Mouse (Mus musculus): ENCODE data around the gene C130074G19Rik. TPM values are rescaled to one million over a fixed set of nuclear protein-coding genes. Genes with fewer than 3 reads are reported as not detected.
A peak's percentile ranks its signal among the peaks of the same experiment; 100 is the strongest.

C130074G19Rik gene
- total and polyA plus RNA-seq, 2 experiments from 2014 or later, result 0.85 to 6.6 TPM

DNA sequence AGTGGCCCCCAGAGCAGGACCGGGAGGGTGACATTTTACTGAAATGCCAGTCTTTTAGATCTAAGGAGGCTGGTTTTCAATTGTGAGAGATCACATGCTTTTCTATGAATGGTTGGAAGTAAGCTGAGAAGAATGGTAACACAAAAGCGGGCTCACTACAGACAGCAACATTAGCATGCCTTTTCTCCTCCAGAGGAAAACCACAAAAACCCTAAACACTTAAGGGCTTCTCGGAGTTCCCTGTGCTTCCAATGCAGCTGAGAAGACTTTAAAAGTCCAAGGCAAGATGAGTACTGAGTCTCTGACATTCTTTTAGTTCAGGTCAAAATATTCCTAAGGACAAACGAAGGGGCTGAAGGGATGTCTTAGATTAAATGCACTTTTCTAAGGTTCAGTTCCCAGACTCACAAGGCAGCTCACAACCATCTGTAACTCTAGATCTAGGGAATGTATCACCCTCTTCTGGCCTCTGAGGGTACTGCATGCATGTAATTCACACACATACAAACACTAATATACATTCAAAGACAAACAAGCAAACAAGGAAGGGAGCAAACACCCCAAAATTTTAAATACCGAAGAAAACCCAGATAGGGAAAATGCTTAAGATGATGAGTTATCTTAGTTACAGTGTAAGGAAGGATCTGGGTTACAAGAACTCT is 35.3 kb upstream of the C130074G19Rik start:
- TF ChIP-seq CTCF (IDR thresholded peaks at IDR 0.05), result peak; percentile 74
- H3K4me2 ChIP-seq (ENCODE audit: low read depth, low read length, poor library complexity, severe bottlenecking), result no peak overlapping the region
- no peaks in the 10 kb centered on the region for H3K9me3 ChIP-seq (ENCODE audit: low read length)
- 66% methylated on average over 5 of the region's 5 CpGs for WGBS
- H3K9ac ChIP-seq (replicated peaks; ENCODE audit: low read length, poor library complexity, severe bottlenecking), result no peak overlapping the region
- peaks cover 41% of the 10 kb centered on the region for H3K36me3 ChIP-seq (ENCODE audit: insufficient read depth, low read length)
- no peaks in the 10 kb centered on the region for H3K4me1 ChIP-seq (ENCODE audit: insufficient read depth, low read length)
- DNase-seq (ENCODE audit: low spot score), result peak; percentile 42
- H3K27me3 ChIP-seq (ENCODE audit: insufficient read depth, low read length), result no peaks in the 10 kb centered on the region
- ATAC-seq (ENCODE audit: low FRiP score), result no peak
- no peak overlapping the region for H3K4me3 ChIP-seq (ENCODE audit: low read depth, low read length)
- no peak overlapping the region for H3K27ac ChIP-seq (ENCODE audit: low read depth, low read length)

DNA sequence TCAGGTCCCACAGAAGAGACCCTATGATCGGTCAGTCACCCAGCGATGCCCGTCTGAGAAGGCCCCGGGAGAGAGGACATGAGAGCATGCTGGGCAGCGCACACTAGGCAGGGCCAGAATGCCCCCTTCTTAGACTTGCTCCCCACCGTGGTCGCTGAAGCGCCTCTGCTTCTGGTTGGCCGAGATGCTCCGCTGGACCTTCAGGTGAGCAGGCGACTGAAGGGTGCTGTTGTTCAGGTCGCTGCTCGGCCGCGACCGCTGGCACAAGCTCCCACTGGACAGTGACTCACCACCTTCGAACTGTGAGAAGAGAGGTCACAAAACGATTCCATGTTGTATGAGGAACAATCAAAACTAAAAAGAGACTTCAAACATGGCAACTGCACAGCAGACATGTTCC is 29.3 kb upstream of the C130074G19Rik start:
- Histone ChIP-seq H3K27me3 (ENCODE audit: insufficient read depth, low read length) (no peaks in the 10 kb centered on the region), H3K36me3 (ENCODE audit: insufficient read depth, low read length) (peaks cover 58% of the 10 kb centered on the region), H3K9me3 (ENCODE audit: low read length) (no peaks in the 10 kb centered on the region), H3K4me1 (ENCODE audit: insufficient read depth, low read length) (no peaks in the 10 kb centered on the region), H3K9ac (replicated peaks; ENCODE audit: low read length, poor library complexity, severe bottlenecking) (no peak overlapping the region), H3K4me3 (ENCODE audit: low read depth, low read length) (no peak overlapping the region), H3K4me2 (ENCODE audit: low read depth, low read length, poor library complexity, severe bottlenecking) (no peak overlapping the region), H3K27ac (ENCODE audit: low read depth, low read length) (no peak overlapping the region)
- 92% methylated on average over 18 of the region's 18 CpGs for WGBS
- TF ChIP-seq CTCF (IDR thresholded peaks at IDR 0.05), result no peak
- no peak for ATAC-seq (ENCODE audit: low FRiP score)
- no peak for DNase-seq (ENCODE audit: low spot score)

DNA sequence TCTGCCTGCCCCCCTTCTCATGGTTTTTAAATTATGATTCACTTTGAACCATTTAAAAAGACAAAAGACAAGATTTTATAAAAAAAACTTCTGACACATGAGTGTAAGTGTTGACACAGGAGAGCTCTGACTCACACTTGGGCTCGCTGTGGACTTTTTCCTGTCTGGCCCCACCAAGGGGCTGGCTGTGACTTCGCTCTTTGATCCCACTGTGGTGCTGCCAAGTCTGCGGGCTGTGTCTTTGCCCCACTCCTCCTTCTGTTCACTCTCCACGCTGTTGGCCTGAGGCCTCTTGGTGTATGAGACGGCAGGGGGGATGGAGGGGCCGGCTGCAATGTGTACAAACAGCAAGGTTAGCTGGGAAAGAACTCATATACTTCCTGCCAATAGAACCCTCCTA is 28.8 kb upstream of the C130074G19Rik start:
- Histone ChIP-seq H3K4me3 (ENCODE audit: low read depth, low read length) (no peak overlapping the region), H3K4me1 (ENCODE audit: insufficient read depth, low read length) (no peaks in the 10 kb centered on the region), H3K27ac (ENCODE audit: low read depth, low read length) (no peak overlapping the region), H3K27me3 (ENCODE audit: insufficient read depth, low read length) (no peaks in the 10 kb centered on the region), H3K9me3 (ENCODE audit: low read length) (no peaks in the 10 kb centered on the region), H3K36me3 (ENCODE audit: insufficient read depth, low read length) (peaks cover 59% of the 10 kb centered on the region), H3K4me2 (ENCODE audit: low read depth, low read length, poor library complexity, severe bottlenecking) (no peak overlapping the region), H3K9ac (replicated peaks; ENCODE audit: low read length, poor library complexity, severe bottlenecking) (no peak overlapping the region)
- DNase-seq (ENCODE audit: low spot score) (peak; percentile 35), ATAC-seq (ENCODE audit: low FRiP score) (no peak)
- WGBS, result 55% methylated on average over 6 of the region's 6 CpGs
- no peak for TF ChIP-seq CTCF (IDR thresholded peaks at IDR 0.05)

DNA sequence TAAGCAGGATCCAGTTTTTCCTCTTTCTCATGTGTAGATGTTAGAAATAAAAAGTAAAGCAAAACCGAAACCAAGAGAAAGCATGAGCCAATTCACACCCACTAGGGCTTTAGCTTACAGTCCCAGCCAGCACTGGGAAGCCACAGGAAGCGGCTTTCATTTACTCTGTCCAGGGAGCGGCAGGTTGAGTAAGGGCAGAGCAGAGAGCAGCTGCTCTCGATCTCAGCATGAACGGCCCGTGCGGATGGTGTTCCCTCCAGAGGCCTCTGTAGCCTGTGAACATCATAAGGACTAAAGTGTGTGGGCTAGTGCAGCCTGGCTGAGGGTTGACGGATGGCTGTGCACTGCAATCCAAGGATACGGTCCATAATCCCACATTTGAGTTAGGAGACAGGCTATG is 25.5 kb upstream of the C130074G19Rik start:
- no peak overlapping the region for H3K4me2 ChIP-seq (ENCODE audit: low read depth, low read length, poor library complexity, severe bottlenecking)
- no peak overlapping the region for H3K27ac ChIP-seq (ENCODE audit: low read depth, low read length)
- 78% methylated on average over 9 of the region's 9 CpGs for WGBS
- ATAC-seq (ENCODE audit: low FRiP score) (no peak), DNase-seq (ENCODE audit: low spot score) (no peak)
- H3K9me3 ChIP-seq (ENCODE audit: low read length), result no peaks in the 10 kb centered on the region
- H3K4me3 ChIP-seq (ENCODE audit: low read depth, low read length), result no peak overlapping the region
- H3K9ac ChIP-seq (replicated peaks; ENCODE audit: low read length, poor library complexity, severe bottlenecking), result no peak overlapping the region
- TF ChIP-seq CTCF (IDR thresholded peaks at IDR 0.05), result no peak
- peaks cover 64% of the 10 kb centered on the region for H3K36me3 ChIP-seq (ENCODE audit: insufficient read depth, low read length)
- no peaks in the 10 kb centered on the region for H3K27me3 ChIP-seq (ENCODE audit: insufficient read depth, low read length)
- 0 out of 2 replicates have a peak, but pooled peaks cover 3% of the 10 kb centered on the region for H3K4me1 ChIP-seq (ENCODE audit: insufficient read depth, low read length)

DNA sequence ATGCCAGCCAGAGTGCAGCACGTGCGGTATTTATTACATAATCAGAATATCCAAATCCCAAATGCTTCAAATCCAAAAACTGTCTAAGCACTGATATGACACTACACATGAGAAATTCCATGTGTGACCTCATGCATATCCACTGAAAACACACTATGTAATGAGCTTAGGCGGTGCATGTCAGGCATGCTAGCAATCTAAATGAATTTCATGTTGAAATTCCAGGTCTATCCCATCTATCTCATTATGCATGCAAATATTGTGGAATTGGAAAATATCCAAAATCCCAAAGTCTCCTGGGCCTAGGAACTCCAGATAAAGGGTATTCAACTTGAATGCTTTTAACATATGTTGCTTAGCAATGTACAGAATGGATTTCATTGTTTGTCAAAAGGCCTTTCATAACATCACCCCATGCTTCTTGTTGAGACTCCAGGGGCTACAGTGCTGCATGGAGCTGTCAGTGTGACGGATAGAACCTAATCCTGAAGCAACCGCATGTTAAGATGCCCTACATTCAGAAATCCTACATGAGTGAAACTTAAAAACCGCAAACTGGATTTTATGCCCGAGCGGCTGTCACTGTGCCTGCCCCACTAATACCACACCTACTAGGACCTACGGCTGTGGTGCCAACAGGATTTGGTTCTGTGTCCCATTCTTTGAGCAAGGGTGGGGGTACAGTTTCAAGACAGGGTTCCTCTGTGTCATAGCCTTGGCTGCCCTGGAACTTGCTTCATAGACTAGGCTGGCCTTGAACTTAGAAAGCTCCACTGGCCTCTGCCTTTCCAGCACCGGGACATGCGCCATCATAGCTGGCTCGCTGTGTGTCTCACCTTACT is 23.1 kb upstream of the C130074G19Rik start:
- DNase-seq (ENCODE audit: low spot score), result peak; percentile 43
- H3K4me3 ChIP-seq (ENCODE audit: low read depth, low read length), result no peak overlapping the region
- WGBS, result 52% methylated on average over 12 of the region's 12 CpGs
- peaks cover 55% of the 10 kb centered on the region for H3K36me3 ChIP-seq (ENCODE audit: insufficient read depth, low read length)
- no peak overlapping the region for H3K9ac ChIP-seq (replicated peaks; ENCODE audit: low read length, poor library complexity, severe bottlenecking)
- H3K27me3 ChIP-seq (ENCODE audit: insufficient read depth, low read length), result no peaks in the 10 kb centered on the region
- no peak overlapping the region for H3K27ac ChIP-seq (ENCODE audit: low read depth, low read length)
- no peak overlapping the region for H3K4me2 ChIP-seq (ENCODE audit: low read depth, low read length, poor library complexity, severe bottlenecking)
- peak; percentile 27; the same call in 1 of the 2 replicates for ATAC-seq (ENCODE audit: low FRiP score)
- no peaks in the 10 kb centered on the region for H3K9me3 ChIP-seq (ENCODE audit: low read length)
- TF ChIP-seq CTCF (IDR thresholded peaks at IDR 0.05), result no peak
- H3K4me1 ChIP-seq (ENCODE audit: insufficient read depth, low read length), result 0 out of 2 replicates have a peak, but pooled peaks cover 3% of the 10 kb centered on the region

DNA sequence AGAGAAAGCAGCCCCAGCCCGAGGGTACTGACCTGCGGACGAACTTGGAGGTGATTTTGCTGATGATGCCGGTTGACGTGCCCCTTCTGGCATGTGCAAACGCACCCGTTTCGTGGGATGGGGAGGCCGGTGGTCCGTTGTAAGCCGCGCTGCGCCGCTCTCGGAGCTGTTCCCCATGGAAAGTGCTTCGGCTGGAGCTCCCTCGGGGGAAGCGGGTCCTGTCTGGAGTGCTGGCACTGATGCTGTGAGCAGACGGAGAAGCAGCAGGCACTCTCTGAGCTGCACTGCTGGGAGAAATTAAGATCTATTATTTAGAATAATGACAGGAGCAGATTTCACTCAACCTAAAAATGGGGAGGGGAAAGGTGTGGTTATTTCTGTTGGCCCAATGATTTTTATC is 22.4 kb upstream of the C130074G19Rik start:
- peak; percentile 56 for DNase-seq (ENCODE audit: low spot score)
- 0 out of 2 replicates have a peak, but pooled peaks cover 3% of the 10 kb centered on the region for H3K4me1 ChIP-seq (ENCODE audit: insufficient read depth, low read length)
- H3K27ac ChIP-seq (ENCODE audit: low read depth, low read length), result peak overlapping the region; percentile 18; the same call in 1 of the 2 replicates
- H3K9ac ChIP-seq (replicated peaks; ENCODE audit: low read length, poor library complexity, severe bottlenecking), result no peak overlapping the region
- H3K9me3 ChIP-seq (ENCODE audit: low read length), result no peaks in the 10 kb centered on the region
- ATAC-seq (ENCODE audit: low FRiP score), result no peak
- H3K27me3 ChIP-seq (ENCODE audit: insufficient read depth, low read length), result no peaks in the 10 kb centered on the region
- no peak overlapping the region for H3K4me2 ChIP-seq (ENCODE audit: low read depth, low read length, poor library complexity, severe bottlenecking)
- no peak for TF ChIP-seq CTCF (IDR thresholded peaks at IDR 0.05)
- H3K4me3 ChIP-seq (ENCODE audit: low read depth, low read length), result no peak overlapping the region
- H3K36me3 ChIP-seq (ENCODE audit: insufficient read depth, low read length), result peaks cover 53% of the 10 kb centered on the region
- WGBS, result 57% methylated on average over 19 of the region's 19 CpGs
